Mouse (Mus musculus) forebrain, embryonic 13.5 days (tissue): ENCODE measurements around the gene Carmil1. TPM values are rescaled to one million over a fixed set of nuclear protein-coding genes. Genes with fewer than 3 reads are reported as not detected.

Experiments used
- ATAC-seq: fragments of 200-750 bp; cut with Nextera tagmentation; 2 replicates; pipeline ENCODE4 v1.8.0; 2017
- H3K27ac ChIP-seq: fragments of 300-500 bp; sonication (generic); 2 replicates; pipeline ENCODE4 v1.5.1; 2015; ENCODE audit warnings: inconsistent platforms, mild to moderate bottlenecking, moderate library complexity
- H3K27me3 ChIP-seq: fragments of 300-500 bp; sonication (generic); 2 replicates; pipeline ENCODE4 v1.6.1; 2015; ENCODE audit warnings: mild to moderate bottlenecking, inconsistent platforms
- H3K36me3 ChIP-seq: fragments of 300-500 bp; sonication (generic); 2 replicates; pipeline ENCODE4 v1.6.1; 2015; ENCODE audit warnings: mild to moderate bottlenecking, inconsistent platforms; ENCODE audit not compliant: poor library complexity, severe bottlenecking
- H3K4me1 ChIP-seq: fragments of 300-500 bp; sonication (generic); 2 replicates; pipeline ENCODE4 v1.6.1; 2015; ENCODE audit warnings: inconsistent platforms
- H3K4me2 ChIP-seq: fragments of 300-500 bp; sonication (generic); 2 replicates; pipeline ENCODE4 v1.6.1; 2015; ENCODE audit warnings: inconsistent platforms, mild to moderate bottlenecking, moderate library complexity
- H3K4me3 ChIP-seq: fragments of 300-500 bp; sonication (generic); 2 replicates; pipeline ENCODE4 v1.5.1; 2015; ENCODE audit warnings: mild to moderate bottlenecking, inconsistent platforms
- H3K9ac ChIP-seq: fragments of 300-500 bp; sonication (generic); 2 replicates; pipeline ENCODE4 v1.6.1; 2015; ENCODE audit warnings: mild to moderate bottlenecking, inconsistent platforms
- H3K9me3 ChIP-seq: fragments of 300-500 bp; sonication (generic); replicated peaks from 2 replicates; pipeline ENCODE4 v1.6.1; 2016; ENCODE audit warnings: inconsistent platforms
- WGBS: fragments of 180-500 bp; shearing (Covaris S2); methylation state at CpG from one replicate; pipeline ENCODE4 v1.1.7; 2015; 5-methylcytosine and 5-hydroxymethylcytosine counted together
- polyA plus RNA-seq: library from polyadenylated mRNA; unstranded; fragments of >200 nt; fragmentation: Nextera tagmentation; extraction: Ambion mirVana; gene quantifications from 2 replicates; pipeline ENCODE4 v1.2.1, GENCODE M21; 2015

The Carmil1 gene
- polyA plus RNA-seq, 1 experiment from 2014 or later: 20.6 TPM

GRCm38 (mm10) chr13:23990451-23990850, 290.1 kb downstream of the Carmil1 start:
- Histone ChIP-seq H3K9me3 (no peaks in the 10 kb centered on the region), H3K27ac (no peak overlapping the region), H3K27me3 (peaks cover 38% of the 10 kb centered on the region), H3K4me2 (peak overlapping the region; percentile 59), H3K4me1 (peaks cover 18% of the 10 kb centered on the region), H3K4me3 (peak overlapping the region; percentile 26), H3K9ac (no peak overlapping the region), H3K36me3 (no peaks in the 10 kb centered on the region)
- peak; percentile 57 for ATAC-seq
- 29% methylated on average over 5 of the region's 5 CpGs for WGBS

DNA sequence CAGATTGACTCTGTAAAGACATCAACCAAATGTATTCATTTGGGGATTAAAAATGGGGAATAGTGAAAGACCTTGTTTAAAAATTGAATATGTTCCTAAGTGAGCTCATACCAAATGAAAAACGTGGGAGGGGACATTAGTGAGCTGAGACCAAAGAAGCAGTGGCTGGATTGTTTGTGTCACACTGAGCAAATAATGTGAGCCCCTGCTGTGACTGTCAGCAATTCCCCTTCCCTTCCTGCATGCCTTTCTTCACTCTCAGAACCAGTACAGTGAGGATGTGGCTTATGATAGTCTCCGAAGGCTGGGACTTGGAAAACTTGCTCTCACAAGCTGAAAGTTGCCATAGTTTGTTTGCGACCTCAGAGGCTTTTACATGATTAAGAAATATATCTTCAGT, 295.5 kb downstream of the Carmil1 start:
- Histone ChIP-seq H3K27me3 (0 out of 2 replicates have a peak, but pooled peaks cover 4% of the 10 kb centered on the region), H3K36me3 (no peaks in the 10 kb centered on the region), H3K4me3 (no peak overlapping the region), H3K9me3 (no peaks in the 10 kb centered on the region), H3K9ac (no peak overlapping the region), H3K4me1 (0 out of 2 replicates have a peak, but pooled peaks cover 4% of the 10 kb centered on the region), H3K27ac (no peak overlapping the region), H3K4me2 (no peak overlapping the region)
- WGBS: 41% methylated on average over 3 of the region's 3 CpGs
- no peak for ATAC-seq

- no peak overlapping the region for H3K9ac ChIP-seq
- 0 out of 2 replicates have a peak, but pooled peaks cover 3% of the 10 kb centered on the region for H3K4me1 ChIP-seq
- 80% methylated on average over 5 of the region's 5 CpGs for WGBS
- H3K9me3 ChIP-seq: no peaks in the 10 kb centered on the region
- H3K4me3 ChIP-seq: no peak overlapping the region
- ATAC-seq: no peak
- H3K4me2 ChIP-seq: no peak overlapping the region
- no peaks in the 10 kb centered on the region for H3K27me3 ChIP-seq
- H3K36me3 ChIP-seq: no peaks in the 10 kb centered on the region
- no peak overlapping the region for H3K27ac ChIP-seq
These were observed 308.3 kb downstream of the Carmil1 start for GRCm38 (mm10) chr13:23972271-23972670.

GRCm38 (mm10) chr13:23971870-23972269, 308.7 kb downstream of the Carmil1 start:
- H3K27ac ChIP-seq: no peak overlapping the region
- no peak overlapping the region for H3K9ac ChIP-seq
- H3K4me1 ChIP-seq: 0 out of 2 replicates have a peak, but pooled peaks cover 3% of the 10 kb centered on the region
- no peaks in the 10 kb centered on the region for H3K9me3 ChIP-seq
- 59% methylated on average over 2 of the region's 2 CpGs for WGBS
- no peak overlapping the region for H3K4me2 ChIP-seq
- no peaks in the 10 kb centered on the region for H3K27me3 ChIP-seq
- ATAC-seq: no peak
- H3K4me3 ChIP-seq: no peak overlapping the region
- H3K36me3 ChIP-seq: no peaks in the 10 kb centered on the region

GRCm38 (mm10) chr13:23964909-23965308, 315.7 kb downstream of the Carmil1 start:
- Histone ChIP-seq H3K9me3 (no peaks in the 10 kb centered on the region), H3K4me2 (no peak overlapping the region), H3K27me3 (no peaks in the 10 kb centered on the region), H3K9ac (no peak overlapping the region), H3K4me3 (no peak overlapping the region), H3K36me3 (no peaks in the 10 kb centered on the region), H3K4me1 (0 out of 2 replicates have a peak, but pooled peaks cover under 1% of the 10 kb centered on the region), H3K27ac (no peak overlapping the region)
- ATAC-seq: no peak
- WGBS: 90% methylated on average over 2 of the region's 2 CpGs

Other genes starting within 250 kb of the Carmil1 start
- gene Cmah, start 46.6 kb upstream of the Carmil1 start, polyA plus RNA-seq: 0.10 and 0.13 TPM in 2 replicates